Mouse (Mus musculus): Measurements from ENCODE around the gene Poldip3.
"Not testable (repeated sequence)": the region's sequence is repeated elsewhere in the genome, so short reads cannot be mapped to it uniquely, and the experiment has no call there.

The Poldip3 gene

DNA sequence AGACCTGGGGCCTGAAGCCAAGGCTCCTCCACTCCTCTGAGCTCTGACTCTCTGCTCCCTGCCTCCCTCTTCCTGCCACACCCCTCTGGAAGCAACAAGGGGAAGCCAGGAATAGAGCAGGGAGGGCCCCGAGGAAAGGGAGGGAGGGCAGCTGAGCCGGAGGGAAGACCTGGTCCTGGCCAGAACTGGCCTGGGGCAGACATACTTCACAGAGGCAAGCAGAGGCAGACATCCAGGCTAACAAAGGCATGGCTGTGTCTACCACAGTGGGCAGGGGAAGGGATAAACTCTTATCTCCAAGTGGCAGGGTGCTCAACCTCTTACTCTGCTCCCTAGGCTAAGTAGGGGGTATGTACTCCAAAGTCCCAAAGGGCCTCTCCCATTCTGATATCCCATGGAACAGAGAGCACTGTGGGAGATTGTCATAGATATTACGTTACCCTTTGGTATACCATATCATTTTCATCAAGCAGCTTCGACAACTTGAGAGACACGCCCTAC lies 15.8 kb upstream of the Poldip3 start:
- DNase-seq = no peak

DNA sequence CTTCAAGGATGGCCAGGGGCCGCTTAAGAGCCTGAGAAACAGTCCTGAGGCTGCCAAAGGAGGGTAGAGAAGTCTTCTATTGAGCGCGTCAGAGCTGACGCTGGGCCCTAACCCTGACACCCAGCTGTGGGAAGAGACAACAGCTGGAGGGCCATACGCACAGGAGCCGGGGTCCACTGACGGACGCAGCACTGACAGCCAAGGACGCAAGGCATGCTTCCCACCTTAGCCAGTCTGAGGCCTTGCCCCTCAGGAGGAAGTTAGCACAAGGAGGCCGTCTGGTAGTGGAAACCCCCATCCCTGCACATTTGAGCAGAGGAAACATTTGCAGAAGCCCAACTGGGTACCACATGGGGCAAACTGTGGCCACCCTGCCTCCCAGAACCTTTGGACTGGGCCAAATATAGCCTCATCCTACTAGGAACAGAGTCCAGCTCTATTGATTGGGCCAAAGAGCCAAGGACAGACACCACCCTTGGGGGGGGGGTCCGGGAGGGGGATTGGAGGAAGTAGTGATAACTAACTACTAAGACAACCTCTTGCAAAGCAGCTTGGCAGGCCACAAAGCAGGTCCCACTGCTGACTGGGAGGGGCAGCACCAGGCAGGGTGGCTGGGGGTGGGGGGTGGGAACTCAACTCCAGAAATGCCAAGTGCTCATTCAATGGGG lies 13.8 kb upstream of the Poldip3 start:
- no peak for DNase-seq

GRCm38 (mm10) chr15:83162001-83162400 lies 12.8 kb upstream of the Poldip3 start:
- DNase-seq = no peak

DNA sequence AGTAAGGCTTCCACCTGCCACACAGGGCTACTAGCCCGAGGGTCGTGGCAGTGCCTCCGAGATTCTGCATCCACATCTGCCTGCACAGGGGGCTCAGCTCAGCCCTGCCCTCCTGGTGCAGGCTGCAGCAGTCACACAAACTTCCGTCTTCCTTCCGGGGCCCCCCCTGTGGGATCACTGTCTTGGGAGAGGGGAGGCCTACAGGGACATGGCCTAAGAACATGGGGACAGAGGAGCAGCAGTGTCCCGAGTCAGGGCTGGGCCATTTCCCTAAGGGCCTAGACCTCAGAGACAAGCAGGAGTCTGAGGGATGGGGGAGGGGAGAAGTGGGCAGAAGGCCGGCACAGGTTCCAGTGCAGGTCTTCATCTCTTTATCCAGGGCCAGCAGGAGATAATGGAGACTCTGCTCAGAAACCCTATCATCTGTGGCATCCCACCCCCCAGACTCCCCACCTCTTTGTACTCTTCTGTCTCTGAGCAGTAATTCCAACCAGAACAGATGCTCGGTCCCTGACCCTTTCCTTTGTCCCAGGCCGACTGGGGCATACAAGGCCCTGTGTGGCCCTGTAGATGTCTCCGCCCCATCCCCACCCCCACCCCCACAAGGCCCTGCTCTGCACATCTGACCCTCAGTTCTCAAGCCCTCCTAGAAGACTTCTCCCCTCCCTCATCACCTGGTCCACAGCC lies 12.0 kb upstream of the Poldip3 start:
- peak; percentile 29 for DNase-seq

GRCm38 (mm10) chr15:83160561-83160960 lies 11.4 kb upstream of the Poldip3 start:
- DNase-seq = no peak

DNA sequence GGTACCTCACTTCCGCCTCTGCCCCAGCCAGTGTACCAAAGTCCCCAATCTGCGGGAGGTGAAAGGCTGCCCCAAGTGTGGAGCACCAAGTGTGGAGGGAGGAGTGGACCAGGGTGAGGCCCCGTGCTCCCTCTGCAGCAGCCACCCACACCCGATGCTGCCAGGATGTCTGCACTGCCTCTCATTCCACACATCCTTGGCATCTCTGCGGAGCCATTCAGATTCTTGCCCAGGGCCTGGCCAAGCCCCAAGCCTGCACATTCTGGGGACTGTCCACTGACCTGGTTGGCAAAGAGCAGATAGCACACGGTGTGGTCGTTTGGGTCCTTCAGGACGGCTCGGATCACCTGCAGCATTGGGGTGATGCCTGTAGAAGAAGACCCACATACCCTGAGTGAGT lies 10.6 kb upstream of the Poldip3 start:
- DNase-seq = no peak

- DNase-seq = no peak
These were observed 9.5 kb upstream of the Poldip3 start for GRCm38 (mm10) chr15:83158587-83159160.

DNA sequence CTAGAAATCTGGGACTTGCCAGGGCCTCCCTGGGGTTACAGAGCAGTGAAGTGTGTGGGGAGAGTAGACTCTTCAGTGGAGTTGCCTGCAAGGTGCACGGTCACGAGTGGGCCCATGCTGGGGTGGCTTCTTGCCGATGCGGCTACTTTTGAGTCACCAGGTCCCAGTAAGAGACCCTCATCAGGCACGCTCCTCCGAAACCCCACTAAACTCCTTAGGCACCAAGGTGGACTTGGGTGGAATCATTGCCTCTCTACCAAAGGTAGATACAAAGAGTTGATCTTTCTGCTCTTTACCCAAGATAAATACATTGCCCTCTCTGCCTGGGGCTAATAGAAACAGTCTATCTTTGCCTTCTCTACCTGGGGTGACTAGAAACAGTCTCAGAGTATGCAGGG lies 8.5 kb upstream of the Poldip3 start:
- no peak for DNase-seq

DNA sequence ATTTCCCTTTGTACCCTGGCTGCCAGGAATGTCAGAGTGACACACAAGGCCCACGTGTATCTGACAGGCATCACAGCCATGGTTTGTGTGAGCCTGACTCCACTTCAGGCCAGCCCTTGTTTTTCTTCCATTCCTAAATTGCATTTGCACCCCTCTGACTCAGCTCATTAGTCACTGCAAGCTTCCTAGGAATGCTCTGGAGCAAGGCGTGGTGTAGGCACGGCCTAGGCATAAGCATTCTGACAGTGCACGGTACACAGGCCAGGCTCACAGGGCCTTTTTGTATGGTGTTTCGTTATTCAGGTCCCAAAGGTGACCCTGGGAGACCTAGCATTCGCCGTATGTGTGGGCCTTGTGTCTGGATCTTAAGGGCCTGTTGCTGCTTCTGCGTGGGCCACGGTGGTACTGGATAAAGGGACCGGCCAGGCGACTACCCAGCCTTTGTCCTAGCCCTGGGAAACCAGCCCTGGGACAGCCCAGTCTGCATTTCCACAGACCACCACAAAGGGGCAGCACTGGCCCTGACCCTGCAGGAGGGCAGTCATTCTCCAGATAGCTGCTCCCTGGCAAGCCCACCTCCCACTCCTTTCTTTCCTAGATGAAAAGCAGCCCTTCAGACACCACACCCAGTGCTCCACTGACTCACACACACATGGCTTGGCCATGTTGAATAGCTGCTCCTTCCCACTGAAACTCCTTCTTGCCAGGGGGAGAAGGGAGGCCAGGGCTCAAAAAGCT lies 7.9 kb upstream of the Poldip3 start:
- peak; percentile 54 for DNase-seq

DNA sequence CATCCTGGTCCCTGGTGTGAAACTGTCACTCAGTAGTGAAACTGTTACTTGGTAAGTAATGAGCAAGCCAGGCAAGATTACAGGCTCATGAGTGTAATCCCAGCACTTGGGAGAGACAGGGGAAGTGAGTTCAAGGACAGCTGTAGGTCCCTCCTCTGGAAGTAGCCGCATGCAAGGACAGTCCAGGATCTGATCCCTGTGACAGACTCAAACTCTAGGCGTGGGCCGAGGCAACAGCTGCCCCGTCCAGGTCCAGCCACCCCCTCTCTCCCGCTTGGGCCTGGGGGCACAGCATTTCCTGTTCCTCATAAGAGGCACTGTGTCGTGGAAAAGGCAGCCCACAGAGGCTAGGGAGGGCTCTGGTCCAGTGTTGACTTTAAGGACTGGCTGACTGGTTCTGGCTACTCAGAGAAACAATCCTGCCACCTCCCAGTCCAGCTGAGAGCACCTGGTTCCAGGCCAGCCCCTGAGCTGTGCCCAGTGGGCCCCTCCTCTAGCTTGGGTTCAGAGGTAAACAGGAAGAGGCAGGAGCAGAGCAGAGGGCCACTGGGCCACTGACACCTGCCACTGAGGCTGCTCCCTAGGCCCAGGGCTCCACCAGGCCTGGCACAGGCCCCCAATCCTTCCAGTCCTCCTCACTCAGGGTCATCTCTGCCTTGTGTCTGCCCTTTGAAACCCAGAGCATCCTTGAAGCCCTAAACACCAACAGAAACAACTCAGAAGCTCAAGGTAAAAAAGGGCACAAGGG lies 6.7 kb upstream of the Poldip3 start:
- DNase-seq = no peak

GRCm38 (mm10) chr15:83154309-83154708 lies 5.1 kb upstream of the Poldip3 start:
- no peak for DNase-seq

- no peak for DNase-seq
These were observed 1.5 kb upstream of the Poldip3 start for GRCm38 (mm10) chr15:83150694-83151093.

- no peak for DNase-seq
These were observed 874 bp upstream of the Poldip3 start for GRCm38 (mm10) chr15:83150073-83150442.

- DNase-seq = peak; percentile 87
These were observed 386 bp downstream of the Poldip3 start for GRCm38 (mm10) chr15:83148801-83149195.

DNA sequence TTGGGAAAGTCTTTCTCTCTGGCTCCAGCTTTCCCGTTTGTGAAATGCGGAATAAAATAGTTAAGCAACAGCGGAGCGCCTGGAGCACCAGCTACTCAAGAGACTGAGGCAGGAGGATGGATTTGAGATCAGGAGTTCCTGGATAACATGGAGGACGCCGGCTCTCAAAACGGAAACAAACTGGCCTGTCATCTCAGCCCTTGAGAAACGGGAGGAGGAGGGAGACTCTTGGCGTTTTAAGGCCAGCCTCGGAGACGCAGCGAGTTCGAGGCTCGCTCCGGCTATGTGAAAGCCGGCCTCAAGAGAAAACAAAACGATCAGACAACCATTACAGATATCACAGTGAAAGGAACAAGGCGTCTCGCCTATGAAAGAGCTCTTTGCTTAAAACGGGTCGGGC lies 789 bp downstream of the Poldip3 start:
- peak; percentile 45 for DNase-seq

DNA sequence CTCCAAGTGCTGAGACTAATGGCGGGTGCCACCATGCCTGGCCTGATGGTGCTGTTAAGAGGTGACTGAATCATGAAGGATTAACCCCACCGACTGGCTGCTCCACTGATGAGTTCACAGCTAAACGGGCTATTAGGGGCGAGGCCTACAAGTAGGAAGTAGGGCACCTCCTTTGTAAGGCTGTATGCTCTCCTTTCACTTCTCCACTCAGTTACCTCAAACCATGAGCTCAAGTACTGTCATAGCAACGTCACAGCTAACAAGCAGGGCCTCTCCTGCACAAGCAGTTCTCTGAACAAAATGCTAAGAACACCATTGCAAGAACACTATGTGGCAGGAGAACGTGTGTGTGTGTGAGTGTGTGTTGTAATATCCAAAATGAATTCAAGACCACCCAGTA lies 3.6 kb downstream of the Poldip3 start:
- no peak for DNase-seq

- DNase-seq = no peak
These were observed 6.3 kb downstream of the Poldip3 start for GRCm38 (mm10) chr15:83142861-83143260.

GRCm38 (mm10) chr15:83135654-83136053 lies 13.5 kb downstream of the Poldip3 start:
- no peak for DNase-seq

- no peak for DNase-seq
These were observed 14.5 kb downstream of the Poldip3 start for GRCm38 (mm10) chr15:83134671-83135070.

- no peak for DNase-seq
These were observed 19.5 kb downstream of the Poldip3 start for GRCm38 (mm10) chr15:83129530-83130231.

DNA sequence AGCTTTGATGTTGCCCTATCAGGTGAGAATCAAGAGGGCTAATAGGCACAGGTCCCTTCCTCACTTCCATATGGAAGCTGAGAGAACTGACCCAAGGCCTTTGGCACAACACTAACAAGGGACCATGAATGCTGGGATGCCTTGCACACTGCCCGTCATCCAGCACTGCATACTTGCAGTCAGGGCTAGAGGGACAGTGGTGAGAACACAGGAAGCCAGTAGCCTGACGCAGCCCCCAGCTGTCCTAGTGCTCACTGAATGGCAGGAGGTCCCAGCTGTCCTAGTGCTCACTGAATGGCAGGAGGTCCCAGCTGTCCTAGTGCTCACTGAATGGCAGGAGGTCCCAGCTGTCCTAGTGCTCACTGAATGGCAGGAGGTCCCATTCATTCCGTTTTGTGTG lies 22.1 kb downstream of the Poldip3 start:
- not testable (repeated sequence) for DNase-seq

- no peak for DNase-seq
These were observed 22.6 kb downstream of the Poldip3 start for GRCm38 (mm10) chr15:83126582-83126981.

Data from embryo, embryonic 11 days (tissue).